Mouse (Mus musculus): ENCODE results near the gene Ppm1j. TPM values are rescaled to one million over a fixed set of nuclear protein-coding genes. Genes with fewer than 3 reads are reported as not detected.
"Not testable (repeated sequence)": the region's sequence is repeated elsewhere in the genome, so short reads cannot be mapped to it uniquely, and the experiment has no call there.

Ppm1j gene
- polyA plus RNA-seq, 1 experiment from 2014 or later: 0.69 TPM

- H3K27me3 ChIP-seq (replicated peaks; ENCODE audit: control insufficient read depth, insufficient read depth, low read length): no peaks in the 10 kb centered on the region
- no peak for DNase-seq (ENCODE audit: low spot score)
- H3K36me3 ChIP-seq (ENCODE audit: control insufficient read depth, insufficient read depth, low read length): peaks cover 29% of the 10 kb centered on the region; the same call in 1 of the 2 replicates
- 66% methylated on average over 15 of the region's 15 CpGs for WGBS
- peak overlapping the region; percentile 27; the same call in 1 of the 2 replicates for H3K27ac ChIP-seq (ENCODE audit: low read depth, low read length)
- no peak overlapping the region for H3K4me2 ChIP-seq (ENCODE audit: low read length)
- no peaks in the 10 kb centered on the region for H3K9me3 ChIP-seq (replicated peaks; ENCODE audit: control insufficient read depth, low read length)
- H3K4me3 ChIP-seq (ENCODE audit: low read depth, low read length): no peak overlapping the region
- H3K4me1 ChIP-seq (ENCODE audit: control insufficient read depth, insufficient read depth, low read length): peaks cover 14% of the 10 kb centered on the region; the same call in 1 of the 2 replicates
- H3K9ac ChIP-seq (ENCODE audit: low read length): no peak overlapping the region
- ATAC-seq: no peak
Measured at GRCm38 (mm10) chr3:104795661-104796340, 14.9 kb downstream of the Ppm1j start.

GRCm38 (mm10) chr3:104796430-104797082 lies 15.7 kb downstream of the Ppm1j start:
- no peak overlapping the region for H3K4me3 ChIP-seq (ENCODE audit: low read depth, low read length)
- H3K27me3 ChIP-seq (replicated peaks; ENCODE audit: control insufficient read depth, insufficient read depth, low read length): no peaks in the 10 kb centered on the region
- no peaks in the 10 kb centered on the region for H3K9me3 ChIP-seq (replicated peaks; ENCODE audit: control insufficient read depth, low read length)
- no peak overlapping the region for H3K4me2 ChIP-seq (ENCODE audit: low read length)
- no peak overlapping the region for H3K27ac ChIP-seq (ENCODE audit: low read depth, low read length)
- ATAC-seq (no peak), DNase-seq (ENCODE audit: low spot score) (no peak)
- no peak overlapping the region for H3K9ac ChIP-seq (ENCODE audit: low read length)
- H3K36me3 ChIP-seq (ENCODE audit: control insufficient read depth, insufficient read depth, low read length): peaks cover 34% of the 10 kb centered on the region; the same call in 1 of the 2 replicates
- H3K4me1 ChIP-seq (ENCODE audit: control insufficient read depth, insufficient read depth, low read length): peaks cover 14% of the 10 kb centered on the region; the same call in 1 of the 2 replicates
- 78% methylated on average over 15 of the region's 15 CpGs for WGBS

GRCm38 (mm10) chr3:104800681-104801080 lies 19.8 kb downstream of the Ppm1j start:
- Histone ChIP-seq H3K27me3 (replicated peaks; ENCODE audit: control insufficient read depth, insufficient read depth, low read length) (no peaks in the 10 kb centered on the region), H3K27ac (ENCODE audit: low read depth, low read length) (no peak overlapping the region), H3K4me1 (ENCODE audit: control insufficient read depth, insufficient read depth, low read length) (peaks cover 3% of the 10 kb centered on the region; the same call in 1 of the 2 replicates), H3K36me3 (ENCODE audit: control insufficient read depth, insufficient read depth, low read length) (peaks cover 24% of the 10 kb centered on the region; the same call in 1 of the 2 replicates), H3K4me2 (ENCODE audit: low read length) (no peak overlapping the region), H3K9me3 (replicated peaks; ENCODE audit: control insufficient read depth, low read length) (no peaks in the 10 kb centered on the region), H3K9ac (ENCODE audit: low read length) (no peak overlapping the region), H3K4me3 (ENCODE audit: low read depth, low read length) (no peak overlapping the region)
- DNase-seq (ENCODE audit: low spot score) (no peak), ATAC-seq (no peak)
- whole genome bisulfite sequencing: 97% methylated on average over 11 of the region's 11 CpGs

- 85% methylated on average over 6 of the region's 6 CpGs for WGBS
- Histone ChIP-seq H3K9ac (ENCODE audit: low read length) (no peak overlapping the region), H3K9me3 (replicated peaks; ENCODE audit: control insufficient read depth, low read length) (no peaks in the 10 kb centered on the region), H3K4me1 (ENCODE audit: control insufficient read depth, insufficient read depth, low read length) (no peaks in the 10 kb centered on the region), H3K36me3 (ENCODE audit: control insufficient read depth, insufficient read depth, low read length) (peaks cover 23% of the 10 kb centered on the region; the same call in 1 of the 2 replicates), H3K4me2 (ENCODE audit: low read length) (no peak overlapping the region), H3K27me3 (replicated peaks; ENCODE audit: control insufficient read depth, insufficient read depth, low read length) (no peaks in the 10 kb centered on the region), H3K4me3 (ENCODE audit: low read depth, low read length) (no peak overlapping the region), H3K27ac (ENCODE audit: low read depth, low read length) (no peak overlapping the region)
- DNase-seq (ENCODE audit: low spot score): no peak
- no peak for ATAC-seq
Measured at GRCm38 (mm10) chr3:104801481-104801880, 20.6 kb downstream of the Ppm1j start.

GRCm38 (mm10) chr3:104804312-104804711 lies 23.5 kb downstream of the Ppm1j start:
- H3K9ac ChIP-seq (ENCODE audit: low read length): no peak overlapping the region
- no peak overlapping the region for H3K4me3 ChIP-seq (ENCODE audit: low read depth, low read length)
- no peak for DNase-seq (ENCODE audit: low spot score)
- H3K27me3 ChIP-seq (replicated peaks; ENCODE audit: control insufficient read depth, insufficient read depth, low read length): no peaks in the 10 kb centered on the region
- 96% methylated on average over 10 of the region's 10 CpGs for WGBS
- H3K4me1 ChIP-seq (ENCODE audit: control insufficient read depth, insufficient read depth, low read length): no peaks in the 10 kb centered on the region
- H3K9me3 ChIP-seq (replicated peaks; ENCODE audit: control insufficient read depth, low read length): no peaks in the 10 kb centered on the region
- H3K27ac ChIP-seq (ENCODE audit: low read depth, low read length): no peak overlapping the region
- H3K4me2 ChIP-seq (ENCODE audit: low read length): no peak overlapping the region
- 0 out of 2 replicates have a peak, but pooled peaks cover 18% of the 10 kb centered on the region for H3K36me3 ChIP-seq (ENCODE audit: control insufficient read depth, insufficient read depth, low read length)
- no peak for ATAC-seq

- 87% methylated on average over 9 of the region's 9 CpGs for whole genome bisulfite sequencing
- ATAC-seq: no peak
- H3K36me3 ChIP-seq (ENCODE audit: control insufficient read depth, insufficient read depth, low read length): 0 out of 2 replicates have a peak, but pooled peaks cover 7% of the 10 kb centered on the region
- H3K4me1 ChIP-seq (ENCODE audit: control insufficient read depth, insufficient read depth, low read length): no peaks in the 10 kb centered on the region
- H3K9ac ChIP-seq (ENCODE audit: low read length): no peak overlapping the region
- H3K27ac ChIP-seq (ENCODE audit: low read depth, low read length): no peak overlapping the region
- H3K4me2 ChIP-seq (ENCODE audit: low read length): no peak overlapping the region
- no peaks in the 10 kb centered on the region for H3K9me3 ChIP-seq (replicated peaks; ENCODE audit: control insufficient read depth, low read length)
- no peak overlapping the region for H3K4me3 ChIP-seq (ENCODE audit: low read depth, low read length)
- no peaks in the 10 kb centered on the region for H3K27me3 ChIP-seq (replicated peaks; ENCODE audit: control insufficient read depth, insufficient read depth, low read length)
- DNase-seq (ENCODE audit: low spot score): no peak
Measured at GRCm38 (mm10) chr3:104805539-104805938, 24.7 kb downstream of the Ppm1j start.

GRCm38 (mm10) chr3:104811752-104812151 lies 30.9 kb downstream of the Ppm1j start:
- DNase-seq (ENCODE audit: low spot score): no peak
- no peak overlapping the region for H3K4me2 ChIP-seq (ENCODE audit: low read length)
- H3K9ac ChIP-seq (ENCODE audit: low read length): no peak overlapping the region
- H3K27me3 ChIP-seq (replicated peaks; ENCODE audit: control insufficient read depth, insufficient read depth, low read length): no peaks in the 10 kb centered on the region
- H3K27ac ChIP-seq (ENCODE audit: low read depth, low read length): no peak overlapping the region
- WGBS: 22% methylated on average over 3 of the region's 3 CpGs
- no peaks in the 10 kb centered on the region for H3K36me3 ChIP-seq (ENCODE audit: control insufficient read depth, insufficient read depth, low read length)
- no peak for ATAC-seq
- no peaks in the 10 kb centered on the region for H3K4me1 ChIP-seq (ENCODE audit: control insufficient read depth, insufficient read depth, low read length)
- H3K4me3 ChIP-seq (ENCODE audit: low read depth, low read length): no peak overlapping the region
- H3K9me3 ChIP-seq (replicated peaks; ENCODE audit: control insufficient read depth, low read length): no peaks in the 10 kb centered on the region

GRCm38 (mm10) chr3:104812254-104812653 lies 31.4 kb downstream of the Ppm1j start:
- DNase-seq (ENCODE audit: low spot score) (no peak), ATAC-seq (no peak)
- H3K9me3 ChIP-seq (replicated peaks; ENCODE audit: control insufficient read depth, low read length): no peaks in the 10 kb centered on the region
- no peaks in the 10 kb centered on the region for H3K36me3 ChIP-seq (ENCODE audit: control insufficient read depth, insufficient read depth, low read length)
- WGBS: 88% methylated on average over 4 of the region's 4 CpGs
- no peak overlapping the region for H3K4me3 ChIP-seq (ENCODE audit: low read depth, low read length)
- peaks cover 3% of the 10 kb centered on the region; the same call in 1 of the 2 replicates for H3K4me1 ChIP-seq (ENCODE audit: control insufficient read depth, insufficient read depth, low read length)
- H3K4me2 ChIP-seq (ENCODE audit: low read length): no peak overlapping the region
- no peaks in the 10 kb centered on the region for H3K27me3 ChIP-seq (replicated peaks; ENCODE audit: control insufficient read depth, insufficient read depth, low read length)
- H3K9ac ChIP-seq (ENCODE audit: low read length): no peak overlapping the region
- no peak overlapping the region for H3K27ac ChIP-seq (ENCODE audit: low read depth, low read length)

- 92% methylated on average over 7 of the region's 7 CpGs for WGBS
- not testable (repeated sequence) for H3K27ac ChIP-seq (ENCODE audit: low read depth, low read length); H3K9ac ChIP-seq (ENCODE audit: low read length); H3K36me3 ChIP-seq (ENCODE audit: control insufficient read depth, insufficient read depth, low read length); ATAC-seq; DNase-seq (ENCODE audit: low spot score); H3K4me1 ChIP-seq (ENCODE audit: control insufficient read depth, insufficient read depth, low read length); H3K4me3 ChIP-seq (ENCODE audit: low read depth, low read length); H3K27me3 ChIP-seq (replicated peaks; ENCODE audit: control insufficient read depth, insufficient read depth, low read length); H3K4me2 ChIP-seq (ENCODE audit: low read length); H3K9me3 ChIP-seq (replicated peaks; ENCODE audit: control insufficient read depth, low read length)
Measured at GRCm38 (mm10) chr3:104813227-104813626, 32.4 kb downstream of the Ppm1j start.
